Mouse (Mus musculus): Measurements from ENCODE around the gene Dusp10. TPM values are rescaled to one million over a fixed set of nuclear protein-coding genes. Genes with fewer than 3 reads are reported as not detected.

Gene Dusp10
- polyA plus RNA-seq, 1 experiment from 2014 or later = 11.1 TPM

- Histone ChIP-seq H3K9me3 (replicated peaks; ENCODE audit: control insufficient read depth, low read length) (no peaks in the 10 kb centered on the region), H3K4me2 (ENCODE audit: low read depth, low read length) (no peak overlapping the region), H3K27ac (ENCODE audit: low read length) (no peak overlapping the region), H3K4me3 (replicated peaks; ENCODE audit: low read length) (no peak overlapping the region), H3K4me1 (ENCODE audit: control insufficient read depth, insufficient read depth, low read length) (peaks cover 7% of the 10 kb centered on the region; the same call in 1 of the 2 replicates), H3K27me3 (ENCODE audit: control insufficient read depth, insufficient read depth, low read length) (no peaks in the 10 kb centered on the region), H3K9ac (ENCODE audit: low read length) (no peak overlapping the region), H3K36me3 (ENCODE audit: control insufficient read depth, insufficient read depth, low read length) (no peaks in the 10 kb centered on the region)
- no peak for ATAC-seq (ENCODE audit: insufficient read depth, low FRiP score)
- 90% methylated on average over 18 of the region's 18 CpGs for WGBS
Observed at GRCm38 (mm10) chr1:184067704-184068558, 54.8 kb downstream of the Dusp10 start.

DNA sequence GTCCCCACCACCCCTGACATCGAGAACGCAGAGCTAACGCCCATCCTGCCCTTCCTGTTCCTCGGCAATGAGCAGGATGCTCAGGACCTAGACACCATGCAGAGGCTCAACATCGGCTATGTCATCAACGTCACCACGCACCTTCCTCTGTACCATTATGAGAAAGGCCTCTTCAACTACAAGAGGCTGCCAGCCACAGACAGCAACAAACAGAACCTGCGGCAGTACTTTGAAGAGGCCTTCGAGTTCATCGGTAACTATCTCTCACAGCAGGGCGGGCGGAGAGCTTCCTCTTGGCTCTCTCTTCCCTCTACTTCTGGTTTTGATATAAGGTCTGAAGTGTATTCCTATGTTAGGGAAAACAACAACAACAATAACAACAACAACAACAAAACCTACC, 55.9 kb downstream of the Dusp10 start:
- WGBS = 96% methylated on average over 12 of the region's 12 CpGs
- ATAC-seq (ENCODE audit: insufficient read depth, low FRiP score) = no peak

GRCm38 (mm10) chr1:184076065-184076464, 63.0 kb downstream of the Dusp10 start:
- no peak overlapping the region for H3K9ac ChIP-seq (ENCODE audit: low read length)
- no peak overlapping the region for H3K4me2 ChIP-seq (ENCODE audit: low read depth, low read length)
- ATAC-seq (ENCODE audit: insufficient read depth, low FRiP score) = no peak
- H3K27me3 ChIP-seq (ENCODE audit: control insufficient read depth, insufficient read depth, low read length) = no peaks in the 10 kb centered on the region
- H3K36me3 ChIP-seq (ENCODE audit: control insufficient read depth, insufficient read depth, low read length) = no peaks in the 10 kb centered on the region
- 52% methylated on average over 6 of the region's 6 CpGs for WGBS
- H3K4me1 ChIP-seq (ENCODE audit: control insufficient read depth, insufficient read depth, low read length) = 0 out of 2 replicates have a peak, but pooled peaks cover 4% of the 10 kb centered on the region
- H3K4me3 ChIP-seq (replicated peaks; ENCODE audit: low read length) = no peak overlapping the region
- H3K27ac ChIP-seq (ENCODE audit: low read length) = peak overlapping the region; percentile 50; the same call in 1 of the 2 replicates
- no peaks in the 10 kb centered on the region for H3K9me3 ChIP-seq (replicated peaks; ENCODE audit: control insufficient read depth, low read length)

More for the DNA sequence above, 55.9 kb downstream of the Dusp10 start:
- no peaks in the 10 kb centered on the region for H3K9me3 ChIP-seq (replicated peaks; ENCODE audit: control insufficient read depth, low read length)
- H3K36me3 ChIP-seq (ENCODE audit: control insufficient read depth, insufficient read depth, low read length) = no peaks in the 10 kb centered on the region
- H3K4me1 ChIP-seq (ENCODE audit: control insufficient read depth, insufficient read depth, low read length) = peaks cover 7% of the 10 kb centered on the region; the same call in 1 of the 2 replicates
- no peak overlapping the region for H3K4me2 ChIP-seq (ENCODE audit: low read depth, low read length)
- H3K27me3 ChIP-seq (ENCODE audit: control insufficient read depth, insufficient read depth, low read length) = no peaks in the 10 kb centered on the region
- H3K9ac ChIP-seq (ENCODE audit: low read length) = no peak overlapping the region
- no peak overlapping the region for H3K4me3 ChIP-seq (replicated peaks; ENCODE audit: low read length)
- H3K27ac ChIP-seq (ENCODE audit: low read length) = no peak overlapping the region

- Histone ChIP-seq H3K9ac (ENCODE audit: low read length) (no peak overlapping the region), H3K27me3 (ENCODE audit: control insufficient read depth, insufficient read depth, low read length) (no peaks in the 10 kb centered on the region), H3K9me3 (replicated peaks; ENCODE audit: control insufficient read depth, low read length) (no peaks in the 10 kb centered on the region), H3K4me2 (ENCODE audit: low read depth, low read length) (no peak overlapping the region), H3K4me1 (ENCODE audit: control insufficient read depth, insufficient read depth, low read length) (0 out of 2 replicates have a peak, but pooled peaks cover 4% of the 10 kb centered on the region), H3K4me3 (replicated peaks; ENCODE audit: low read length) (no peak overlapping the region), H3K36me3 (ENCODE audit: control insufficient read depth, insufficient read depth, low read length) (no peaks in the 10 kb centered on the region), H3K27ac (ENCODE audit: low read length) (peak overlapping the region; percentile 8; the same call in 1 of the 2 replicates)
- ATAC-seq (ENCODE audit: insufficient read depth, low FRiP score) = no peak
- WGBS = 47% methylated on average over 2 of the region's 2 CpGs
Observed at GRCm38 (mm10) chr1:184076756-184077155, 63.7 kb downstream of the Dusp10 start.

DNA sequence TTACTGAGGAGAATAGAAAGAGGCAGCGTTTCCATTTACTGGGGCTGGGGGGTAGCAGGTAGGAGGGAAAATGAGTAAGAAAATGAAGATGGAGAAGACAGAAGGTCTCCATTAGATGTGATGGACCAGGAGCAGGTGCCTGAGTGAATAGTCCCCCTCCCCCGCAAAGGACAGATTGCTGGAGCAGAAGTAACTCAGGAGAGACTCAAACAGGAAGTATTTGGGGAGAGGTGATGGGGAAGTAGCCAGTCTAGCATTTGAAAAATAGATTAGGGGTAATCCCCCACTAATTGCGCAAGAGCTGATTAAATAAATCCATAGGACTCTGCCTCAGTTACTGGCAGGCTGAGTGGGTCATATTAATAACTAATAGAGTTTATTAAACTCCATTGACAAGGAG, 66.2 kb downstream of the Dusp10 start:
- H3K27me3 ChIP-seq (ENCODE audit: control insufficient read depth, insufficient read depth, low read length) = no peaks in the 10 kb centered on the region
- WGBS = 89% methylated on average over 3 of the region's 3 CpGs

DNA sequence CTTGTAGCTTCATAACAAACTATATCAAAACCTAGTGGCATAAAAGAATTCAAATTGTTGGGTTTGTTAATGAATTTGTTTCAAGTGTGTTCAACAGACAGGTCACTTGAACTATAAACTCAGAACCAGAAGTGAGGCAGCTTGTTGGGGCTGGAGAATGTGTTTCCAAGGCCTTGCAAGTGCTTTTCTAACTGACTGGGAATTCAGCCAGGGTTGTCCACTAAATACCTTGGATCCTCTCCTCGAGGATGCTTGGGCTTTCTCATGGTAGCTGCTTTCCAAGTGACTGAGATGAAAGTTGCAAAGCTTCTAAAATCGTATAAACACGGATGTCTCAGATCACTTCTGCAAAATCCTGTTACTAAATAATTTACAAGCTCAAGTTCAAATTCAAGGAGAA, 69.6 kb downstream of the Dusp10 start:
- whole genome bisulfite sequencing = 40% methylated on average over 3 of the region's 3 CpGs
- Histone ChIP-seq H3K27ac (ENCODE audit: low read length) (no peak overlapping the region), H3K36me3 (ENCODE audit: control insufficient read depth, insufficient read depth, low read length) (no peaks in the 10 kb centered on the region), H3K27me3 (ENCODE audit: control insufficient read depth, insufficient read depth, low read length) (no peaks in the 10 kb centered on the region), H3K9ac (ENCODE audit: low read length) (no peak overlapping the region), H3K4me3 (replicated peaks; ENCODE audit: low read length) (no peak overlapping the region), H3K9me3 (replicated peaks; ENCODE audit: control insufficient read depth, low read length) (no peaks in the 10 kb centered on the region), H3K4me2 (ENCODE audit: low read depth, low read length) (no peak overlapping the region), H3K4me1 (ENCODE audit: control insufficient read depth, insufficient read depth, low read length) (no peaks in the 10 kb centered on the region)
- no peak for ATAC-seq (ENCODE audit: insufficient read depth, low FRiP score)

More for the DNA sequence above, 66.2 kb downstream of the Dusp10 start:
- Histone ChIP-seq H3K4me2 (ENCODE audit: low read depth, low read length) (no peak overlapping the region), H3K27ac (ENCODE audit: low read length) (no peak overlapping the region), H3K4me3 (replicated peaks; ENCODE audit: low read length) (no peak overlapping the region), H3K36me3 (ENCODE audit: control insufficient read depth, insufficient read depth, low read length) (no peaks in the 10 kb centered on the region), H3K4me1 (ENCODE audit: control insufficient read depth, insufficient read depth, low read length) (0 out of 2 replicates have a peak, but pooled peaks cover 4% of the 10 kb centered on the region), H3K9me3 (replicated peaks; ENCODE audit: control insufficient read depth, low read length) (no peaks in the 10 kb centered on the region), H3K9ac (ENCODE audit: low read length) (no peak overlapping the region)
- ATAC-seq (ENCODE audit: insufficient read depth, low FRiP score) = no peak

DNA sequence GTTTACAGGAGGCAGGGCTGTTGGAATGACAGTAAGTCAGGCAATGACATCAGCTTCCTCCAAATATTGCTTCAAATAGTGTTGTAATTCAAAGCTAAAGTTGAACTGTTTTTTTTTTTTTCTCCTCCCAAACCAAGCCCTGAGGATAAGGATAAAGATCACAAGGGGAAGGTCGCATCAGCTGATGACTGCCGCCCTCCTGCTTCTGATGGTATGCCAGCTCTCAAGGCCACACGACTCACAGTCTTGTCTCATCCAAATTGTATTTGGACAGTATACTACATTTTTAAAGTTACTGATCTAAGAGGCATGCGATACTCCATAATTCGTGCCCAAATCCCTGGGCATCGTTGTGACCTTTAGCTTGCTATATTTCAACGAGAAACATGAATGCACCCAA, 70.1 kb downstream of the Dusp10 start:
- 77% methylated on average over 7 of the region's 7 CpGs for WGBS
- H3K27me3 ChIP-seq (ENCODE audit: control insufficient read depth, insufficient read depth, low read length) = no peaks in the 10 kb centered on the region
- no peak overlapping the region for H3K9ac ChIP-seq (ENCODE audit: low read length)
- H3K27ac ChIP-seq (ENCODE audit: low read length) = no peak overlapping the region
- ATAC-seq (ENCODE audit: insufficient read depth, low FRiP score) = no peak
- no peaks in the 10 kb centered on the region for H3K36me3 ChIP-seq (ENCODE audit: control insufficient read depth, insufficient read depth, low read length)
- no peak overlapping the region for H3K4me3 ChIP-seq (replicated peaks; ENCODE audit: low read length)
- no peak overlapping the region for H3K4me2 ChIP-seq (ENCODE audit: low read depth, low read length)
- no peaks in the 10 kb centered on the region for H3K9me3 ChIP-seq (replicated peaks; ENCODE audit: control insufficient read depth, low read length)
- no peaks in the 10 kb centered on the region for H3K4me1 ChIP-seq (ENCODE audit: control insufficient read depth, insufficient read depth, low read length)

- WGBS = 84% methylated on average over 3 of the region's 3 CpGs
- Histone ChIP-seq H3K9ac (ENCODE audit: low read length) (no peak overlapping the region), H3K27ac (ENCODE audit: low read length) (no peak overlapping the region), H3K4me1 (ENCODE audit: control insufficient read depth, insufficient read depth, low read length) (no peaks in the 10 kb centered on the region), H3K9me3 (replicated peaks; ENCODE audit: control insufficient read depth, low read length) (no peaks in the 10 kb centered on the region), H3K4me3 (replicated peaks; ENCODE audit: low read length) (no peak overlapping the region), H3K4me2 (ENCODE audit: low read depth, low read length) (no peak overlapping the region), H3K36me3 (ENCODE audit: control insufficient read depth, insufficient read depth, low read length) (no peaks in the 10 kb centered on the region), H3K27me3 (ENCODE audit: control insufficient read depth, insufficient read depth, low read length) (no peaks in the 10 kb centered on the region)
- no peak for ATAC-seq (ENCODE audit: insufficient read depth, low FRiP score)
Observed at GRCm38 (mm10) chr1:184084961-184085360, 71.9 kb downstream of the Dusp10 start.

DNA sequence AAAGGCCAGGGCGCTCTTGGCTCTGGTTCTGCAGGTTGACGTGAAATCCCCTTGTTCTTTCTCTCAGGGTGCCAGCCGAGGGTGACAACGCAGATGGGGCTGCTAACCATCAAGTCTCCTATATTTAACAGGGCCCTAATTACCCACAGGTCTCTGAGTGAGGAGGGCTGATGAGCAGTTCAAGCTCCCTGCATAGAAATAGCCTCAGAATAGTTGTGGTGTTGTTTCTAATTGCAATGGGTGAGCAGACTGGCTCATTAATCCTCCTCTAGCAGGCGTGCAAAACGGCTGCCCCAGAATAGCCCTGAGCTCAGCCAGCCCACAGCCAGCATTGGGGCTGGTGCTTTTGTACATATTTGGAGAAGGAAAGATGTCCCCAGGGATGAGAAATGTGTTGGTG, 77.4 kb downstream of the Dusp10 start:
- H3K4me2 ChIP-seq (ENCODE audit: low read depth, low read length) = no peak overlapping the region
- no peaks in the 10 kb centered on the region for H3K27me3 ChIP-seq (ENCODE audit: control insufficient read depth, insufficient read depth, low read length)
- H3K9me3 ChIP-seq (replicated peaks; ENCODE audit: control insufficient read depth, low read length) = no peaks in the 10 kb centered on the region
- WGBS = 60% methylated on average over 6 of the region's 6 CpGs
- H3K36me3 ChIP-seq (ENCODE audit: control insufficient read depth, insufficient read depth, low read length) = no peaks in the 10 kb centered on the region
- no peaks in the 10 kb centered on the region for H3K4me1 ChIP-seq (ENCODE audit: control insufficient read depth, insufficient read depth, low read length)
- no peak overlapping the region for H3K27ac ChIP-seq (ENCODE audit: low read length)
- H3K4me3 ChIP-seq (replicated peaks; ENCODE audit: low read length) = no peak overlapping the region
- ATAC-seq (ENCODE audit: insufficient read depth, low FRiP score) = no peak
- no peak overlapping the region for H3K9ac ChIP-seq (ENCODE audit: low read length)
